Mouse (Mus musculus) adrenal gland, postnatal 4 days (tissue): ENCODE measurements at regions not wholly inside any gene's neighbourhood (a gene's known extent, or its start where the extent isn't known, plus 50 kb on each side); places are given as distances from the start of the nearest gene placed in this dataset.
"Not testable (repeated sequence)": the region's sequence is repeated elsewhere in the genome, so short reads cannot be mapped to it uniquely, and the experiment has no call there.

Source experiments
- DNase-seq, 2 experiments: peaks; one replicate each; pipeline ENCODE4 v3.0.0; 2021 to 2022; ENCODE audit warnings: low spot score in 2 of 2, mixed read lengths in 2 of 2

DNA sequence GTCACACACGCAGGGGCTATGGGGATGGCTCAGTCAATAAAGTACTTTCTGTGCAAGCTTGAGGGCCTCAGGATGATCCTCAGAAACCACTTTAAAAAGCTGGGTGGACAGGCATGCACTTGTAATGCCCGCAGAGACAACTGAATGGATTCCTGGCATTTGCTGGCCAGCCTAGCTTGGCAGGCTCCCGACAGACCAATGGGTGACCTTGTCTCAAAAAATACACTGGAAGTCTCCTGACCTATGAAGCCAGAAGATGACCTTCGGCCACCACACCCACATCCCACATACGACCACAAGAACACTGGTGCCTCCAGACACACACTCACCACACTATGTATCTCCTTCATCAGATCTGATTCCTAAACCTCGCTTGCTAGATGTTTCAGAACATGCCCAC is 141.5 kb upstream of the Rybp start:
- no peak for DNase-seq

DNA sequence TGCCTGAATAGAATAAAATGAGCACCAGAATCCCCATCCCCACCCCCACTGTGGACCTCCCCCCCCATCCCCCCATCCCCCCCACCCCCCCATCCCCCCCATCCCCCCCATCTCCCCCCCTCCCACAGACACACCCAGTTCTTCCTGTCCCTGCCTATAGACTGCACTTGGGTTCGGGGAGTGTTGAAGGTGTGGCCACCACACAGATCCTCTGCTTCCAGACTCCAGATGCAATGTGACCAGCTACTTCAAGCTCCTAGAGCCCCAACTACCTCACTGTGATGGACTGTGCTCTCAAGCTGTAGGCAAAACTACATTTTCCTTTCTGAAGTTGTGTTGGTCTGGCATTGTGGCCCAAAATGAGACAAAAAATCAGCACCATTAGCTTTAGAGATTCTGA is 138.3 kb upstream of the Rybp start:
- no peak for DNase-seq

DNA sequence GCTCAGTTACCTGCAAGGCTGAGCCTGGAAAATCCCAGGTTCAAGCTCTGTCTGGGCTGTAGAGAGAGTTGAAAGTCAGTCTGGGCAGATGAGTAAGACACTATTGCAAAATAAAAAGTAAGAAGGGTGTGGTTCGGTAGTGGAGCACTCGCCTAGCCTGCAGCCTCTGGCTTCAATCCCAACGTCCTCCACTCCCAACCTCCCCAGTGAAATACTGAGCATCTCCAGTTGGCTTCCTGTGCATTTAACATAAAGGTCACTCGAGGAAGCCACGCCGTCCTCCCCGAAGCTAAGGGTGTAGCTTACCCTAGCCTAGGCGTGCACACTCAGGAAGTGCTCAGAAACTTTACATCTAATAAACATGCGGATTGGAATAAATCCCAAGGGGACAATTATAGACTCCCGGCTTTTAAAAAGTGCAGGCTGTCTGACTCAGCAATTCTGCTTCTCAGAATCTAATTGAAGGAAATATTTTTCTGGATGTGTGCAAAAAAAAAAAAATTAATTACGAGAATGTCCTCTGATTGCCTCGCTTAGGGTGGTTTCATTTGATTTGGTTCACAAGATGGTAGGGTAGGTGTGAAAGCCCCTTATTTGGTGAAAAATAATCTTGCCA is 137.6 kb upstream of the Rybp start:
- DNase-seq = no peak

DNA sequence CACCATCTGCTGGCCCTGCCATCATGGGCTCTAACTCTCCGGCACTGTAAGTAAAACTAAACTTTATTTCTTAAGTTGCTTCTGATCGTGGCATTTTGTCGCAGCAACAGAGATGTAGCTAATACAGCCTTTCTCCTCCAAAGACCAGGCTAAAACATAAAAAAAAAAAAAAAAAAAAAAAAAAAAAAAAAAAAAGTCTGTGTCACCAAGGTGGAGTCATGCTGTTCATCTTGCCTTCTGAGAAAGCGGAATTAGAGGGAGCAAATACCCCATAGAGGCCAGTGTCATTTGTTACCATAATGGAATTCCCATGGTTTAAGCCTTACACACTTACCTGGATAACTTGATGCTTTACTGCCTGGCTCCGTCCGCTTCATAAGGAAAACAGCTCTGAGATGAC is 136.9 kb upstream of the Rybp start:
- DNase-seq = no peak

DNA sequence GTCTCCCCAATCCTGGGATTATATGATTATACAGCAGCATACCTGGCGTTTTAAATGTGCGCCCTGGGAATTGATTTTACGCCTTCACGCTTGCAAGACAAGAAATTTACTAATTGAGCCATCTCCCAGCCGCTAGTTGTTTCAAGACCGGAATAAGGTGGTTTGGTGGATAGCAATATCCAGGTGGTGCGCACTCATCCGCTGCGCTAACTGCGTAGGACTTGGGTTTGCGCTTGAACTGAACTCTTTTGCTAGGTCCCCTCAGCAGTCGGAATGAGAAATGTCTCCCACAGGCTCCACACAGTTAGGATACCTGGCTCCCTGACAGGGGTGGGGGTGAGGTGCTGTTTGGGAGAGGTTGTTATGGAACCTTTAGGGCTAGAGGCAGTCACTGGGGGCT is 136.4 kb upstream of the Rybp start:
- no peak for DNase-seq

DNA sequence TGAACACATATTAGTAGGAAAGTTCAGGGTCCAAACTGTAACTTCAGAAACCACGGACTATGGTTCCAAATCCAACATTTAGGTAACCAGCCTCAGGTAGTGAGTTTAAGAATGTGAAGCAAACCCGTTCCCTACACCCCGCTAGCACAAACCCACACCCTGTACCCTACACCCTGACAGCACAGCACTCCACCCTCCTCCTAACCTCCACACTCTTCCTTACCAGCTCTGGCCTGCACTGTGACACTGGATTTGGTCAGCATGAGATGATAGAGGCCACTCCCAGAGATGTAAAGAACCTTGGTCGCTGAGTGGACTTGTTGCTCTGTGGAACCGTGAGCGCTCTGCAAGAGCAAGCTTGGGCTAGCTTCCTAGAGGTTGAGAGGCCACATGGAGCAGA is 135.3 kb upstream of the Rybp start:
- DNase-seq = no peak

DNA sequence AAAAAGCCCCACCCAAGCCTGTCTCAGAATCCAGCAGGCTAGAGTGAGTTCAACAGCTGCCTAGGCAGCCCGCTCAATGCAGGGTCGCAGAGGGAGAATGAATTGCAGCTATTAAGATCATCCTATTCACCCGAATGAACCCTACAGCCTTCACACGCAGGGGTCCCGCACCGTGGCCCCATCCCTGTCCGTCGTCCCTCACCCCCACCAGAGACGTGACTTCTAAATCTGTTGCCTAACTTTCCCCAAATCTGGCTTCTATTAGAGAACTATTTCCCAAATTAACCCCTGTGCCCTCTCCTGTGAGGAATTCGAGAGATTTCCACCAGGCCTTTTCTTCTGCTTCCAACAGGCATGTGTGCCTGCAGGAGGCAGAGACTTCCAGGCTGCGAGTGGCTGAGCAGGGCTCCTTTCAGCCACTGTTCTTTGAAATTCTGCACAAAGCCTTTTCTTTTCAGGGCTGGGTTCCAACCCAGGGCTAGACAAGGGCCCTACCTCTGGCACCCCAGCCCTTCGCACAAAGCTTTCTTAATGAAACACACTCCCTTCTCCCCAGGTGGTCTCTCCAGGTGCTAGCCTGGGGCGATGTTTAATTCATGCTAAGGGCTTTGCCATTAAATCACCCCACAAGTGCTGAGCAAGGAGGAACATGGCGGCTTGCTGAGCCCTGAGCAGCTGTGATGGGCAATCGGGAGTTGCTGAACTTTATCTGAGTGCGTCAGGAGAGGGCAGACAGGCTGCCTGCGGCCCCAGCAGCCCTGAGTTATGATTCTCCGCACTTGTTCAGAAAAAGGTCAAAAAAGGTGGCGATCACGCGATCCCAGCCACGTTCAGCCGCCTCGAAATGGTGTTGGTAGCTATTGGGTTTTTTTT is 134.7 kb upstream of the Rybp start:
- no peak for DNase-seq

DNA sequence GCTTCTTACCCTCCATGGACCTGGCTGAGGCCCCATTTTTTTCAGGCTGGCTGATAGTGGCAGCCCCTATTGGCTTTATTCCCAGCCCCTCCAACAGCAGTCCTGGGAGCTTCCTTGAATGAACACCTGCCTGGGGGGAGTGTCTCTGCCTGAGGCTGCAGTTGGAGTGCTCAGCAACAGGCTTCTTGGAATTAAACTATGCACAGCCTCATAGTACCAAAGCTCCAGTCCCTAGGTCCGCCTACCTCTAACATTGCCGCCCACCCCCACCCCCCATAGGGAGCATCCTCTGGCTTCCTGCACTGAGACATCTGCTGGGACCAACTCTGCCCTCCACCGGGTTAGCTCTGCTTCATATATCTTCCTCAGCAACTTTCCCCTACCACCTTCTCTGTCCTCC is 133.3 kb upstream of the Rybp start:
- DNase-seq = no peak

DNA sequence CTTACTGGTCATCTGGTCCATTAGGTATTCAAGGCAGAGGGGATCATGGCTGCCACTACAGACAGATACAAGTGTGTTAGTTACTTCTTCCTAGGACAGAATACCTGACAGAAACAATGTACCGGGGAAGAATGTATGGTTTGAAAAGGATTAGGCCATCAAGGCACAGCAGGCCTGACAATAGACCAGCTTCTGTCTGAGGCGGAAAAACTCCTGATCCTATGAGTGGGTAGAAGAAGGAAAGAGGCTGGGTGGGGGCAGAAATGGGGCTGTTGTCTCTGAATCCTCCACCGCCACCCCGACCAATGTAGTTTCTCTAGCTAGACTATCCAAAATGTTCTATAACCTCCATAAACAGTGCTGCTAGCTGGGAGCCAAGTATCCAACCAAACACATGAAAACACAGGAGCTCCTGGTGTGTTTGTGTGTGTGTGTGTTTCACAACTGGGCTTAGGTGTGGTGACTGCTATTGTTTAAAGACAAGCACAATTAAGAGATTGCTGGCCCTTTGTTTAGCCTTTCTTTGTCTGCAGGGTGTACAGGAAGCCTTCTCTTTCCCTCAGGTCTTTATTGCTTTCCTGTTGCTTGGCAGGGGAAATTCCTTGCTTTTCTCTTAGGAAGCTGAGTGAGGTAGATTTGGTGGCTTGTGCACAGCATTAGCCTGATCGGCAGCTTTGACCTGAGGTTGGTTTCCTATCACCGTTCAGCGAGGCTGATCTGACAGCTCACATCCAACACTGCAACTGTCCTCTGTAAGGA is 132.7 kb upstream of the Rybp start:
- no peak for DNase-seq

DNA sequence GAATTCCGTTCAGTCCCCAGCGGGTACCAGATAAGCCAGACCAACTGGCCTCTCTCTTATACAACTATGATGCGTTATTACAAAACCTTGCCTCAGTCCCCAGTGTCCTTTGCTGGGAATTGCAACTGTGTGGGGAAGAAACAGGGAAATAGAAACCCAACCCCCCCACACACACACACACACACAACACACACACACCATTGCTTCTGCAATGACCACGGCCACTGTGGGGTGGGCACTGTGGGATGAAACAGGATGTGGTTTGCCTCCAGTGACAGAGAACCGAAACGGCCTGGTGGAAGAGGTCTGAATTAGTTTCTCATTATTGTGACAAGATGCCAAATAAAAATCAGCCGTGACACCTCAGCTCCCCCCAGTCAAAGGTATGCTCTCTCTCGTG is 128.8 kb upstream of the Rybp start:
- DNase-seq = no peak

DNA sequence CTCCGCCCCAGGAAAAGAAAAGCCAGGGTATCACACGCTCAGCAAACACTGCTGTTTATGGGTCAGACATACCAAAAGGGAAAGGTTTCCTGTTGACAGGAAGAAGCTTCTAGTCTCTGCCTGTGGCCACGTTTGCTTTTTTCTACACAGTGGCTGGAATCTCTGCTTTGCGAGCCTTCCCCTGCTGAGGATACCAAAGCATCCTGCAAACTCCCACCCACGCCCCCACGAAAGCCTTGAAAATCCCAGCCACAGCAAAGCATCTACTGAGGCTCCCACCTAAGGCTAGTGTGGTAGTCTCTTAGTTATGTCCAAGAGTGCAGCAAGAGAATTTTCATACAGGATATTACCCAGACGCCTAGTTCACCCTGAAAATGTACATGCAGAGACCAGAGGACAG is 128.2 kb upstream of the Rybp start:
- DNase-seq = no peak

DNA sequence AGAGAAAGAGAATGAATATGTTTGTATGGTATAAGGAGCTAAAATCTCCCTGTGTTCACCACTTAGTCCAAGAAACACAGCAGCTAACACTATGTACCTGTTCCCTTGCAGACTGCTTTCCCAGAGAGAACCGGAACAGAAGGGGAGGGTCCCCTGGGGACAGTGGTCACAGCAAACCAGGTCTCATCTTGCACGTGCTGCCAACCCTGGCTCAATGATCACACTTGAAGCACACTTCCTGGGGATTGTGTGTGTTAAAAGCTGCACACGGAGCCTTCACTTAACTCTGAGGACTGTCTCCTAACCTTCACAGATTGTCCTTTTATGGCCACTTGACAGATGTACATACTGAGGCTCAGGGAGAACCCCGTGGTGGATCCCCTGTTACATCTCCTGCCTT is 127.6 kb upstream of the Rybp start:
- no peak for DNase-seq

DNA sequence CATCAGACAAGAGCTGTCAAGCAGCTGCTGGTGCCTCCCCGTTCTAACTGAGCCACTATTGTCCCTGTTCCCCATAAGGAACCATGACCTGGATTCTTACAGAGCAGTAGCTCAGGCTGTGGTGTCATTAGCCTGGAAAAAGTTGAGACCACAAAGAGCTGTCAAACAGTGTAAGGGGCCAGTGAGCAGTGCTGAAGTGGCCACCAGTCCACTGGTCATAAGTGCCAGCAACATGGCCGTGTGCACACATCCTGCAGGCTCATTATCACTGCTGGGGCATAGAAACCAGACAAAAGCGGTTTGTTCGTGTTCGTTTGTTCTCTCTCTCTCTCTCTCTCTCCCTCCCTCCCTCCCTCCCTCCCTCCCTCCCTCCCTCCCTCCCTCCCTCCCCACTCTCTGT is 125.2 kb upstream of the Rybp start:
- DNase-seq = no peak

DNA sequence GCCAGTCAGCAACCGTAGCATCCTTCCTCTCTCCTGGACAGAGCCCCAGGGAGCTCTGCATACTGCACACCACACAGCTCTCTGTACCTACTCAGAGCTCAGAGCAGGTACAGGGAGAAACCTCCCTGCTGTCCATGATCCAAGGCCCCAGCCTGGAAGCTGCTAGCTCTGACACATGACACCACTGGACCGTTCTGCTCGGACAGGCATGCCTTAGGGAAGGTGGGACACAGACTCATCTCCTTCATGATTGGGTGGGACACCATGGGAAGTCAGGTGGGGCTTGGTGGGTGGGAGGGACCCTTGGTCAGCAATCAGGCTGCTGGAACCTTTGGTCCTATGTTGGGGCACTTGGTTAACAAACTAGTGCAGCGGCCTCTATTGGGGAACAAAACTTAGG is 124.7 kb upstream of the Rybp start:
- DNase-seq = no peak

DNA sequence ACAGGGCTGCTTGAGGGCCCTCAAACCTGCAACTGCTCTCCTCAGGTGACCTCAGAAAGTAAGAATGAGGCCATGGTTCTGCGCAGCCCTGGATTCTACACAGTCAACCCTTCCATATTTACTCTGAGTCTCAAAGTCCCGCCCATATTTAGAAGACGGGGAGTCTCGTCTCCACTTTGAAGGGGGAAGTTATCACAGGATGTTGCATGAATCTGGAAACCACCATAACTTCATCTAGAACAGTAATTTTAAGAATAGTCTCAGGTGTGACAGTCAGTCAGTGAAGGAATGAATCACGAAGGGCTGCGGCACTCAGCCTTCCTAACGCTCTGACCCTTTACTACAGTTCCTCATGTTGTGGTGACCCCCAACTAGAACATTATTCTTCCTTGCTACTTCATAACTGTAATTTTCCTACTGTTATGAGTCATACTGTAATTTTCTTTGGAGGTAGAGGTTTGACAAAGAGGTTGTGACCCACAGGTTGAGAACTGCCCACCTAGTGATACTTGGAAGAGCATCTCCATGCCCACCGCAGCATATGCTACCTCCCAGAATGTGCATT is 122.9 kb upstream of the Rybp start:
- DNase-seq = no peak

DNA sequence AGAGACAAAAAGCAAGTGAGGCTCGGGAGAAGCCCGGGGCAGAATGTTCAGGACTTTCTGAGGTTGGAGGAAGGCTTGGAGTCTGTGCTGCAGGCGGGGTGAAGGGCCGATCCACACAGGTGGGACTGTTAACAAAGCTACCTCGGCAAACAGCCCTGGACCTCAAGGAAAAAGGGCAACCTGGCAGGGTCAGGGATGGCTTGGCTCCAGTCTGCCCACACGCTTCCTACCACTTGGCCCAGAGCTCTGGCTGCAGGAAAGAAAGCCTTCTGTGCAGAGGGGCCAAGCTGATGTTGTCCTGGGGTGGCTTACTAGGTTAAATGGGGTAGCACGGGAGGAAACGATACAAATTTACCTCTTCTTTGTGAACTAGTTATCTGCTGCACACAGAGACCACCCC is 121.5 kb upstream of the Rybp start:
- no peak for DNase-seq

DNA sequence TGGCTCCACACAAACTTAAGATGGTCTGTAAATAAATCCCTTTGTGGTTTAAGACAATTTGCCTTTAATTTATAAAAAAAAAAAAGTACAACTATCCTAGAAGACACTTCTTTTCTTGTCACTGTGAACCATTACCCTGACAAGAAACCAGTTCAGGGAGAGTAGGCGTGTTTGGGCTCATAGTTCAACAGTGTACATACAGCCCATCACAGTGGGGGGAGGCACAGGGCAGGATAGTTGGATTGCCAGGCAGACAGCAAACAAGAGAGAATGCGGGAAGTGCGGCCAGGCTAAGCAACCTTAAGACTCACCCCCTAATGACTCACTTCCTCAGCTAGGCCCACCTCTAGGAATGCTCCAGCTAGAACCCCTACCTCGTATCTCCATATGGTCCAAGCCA is 119.2 kb upstream of the Rybp start:
- no peak for DNase-seq

DNA sequence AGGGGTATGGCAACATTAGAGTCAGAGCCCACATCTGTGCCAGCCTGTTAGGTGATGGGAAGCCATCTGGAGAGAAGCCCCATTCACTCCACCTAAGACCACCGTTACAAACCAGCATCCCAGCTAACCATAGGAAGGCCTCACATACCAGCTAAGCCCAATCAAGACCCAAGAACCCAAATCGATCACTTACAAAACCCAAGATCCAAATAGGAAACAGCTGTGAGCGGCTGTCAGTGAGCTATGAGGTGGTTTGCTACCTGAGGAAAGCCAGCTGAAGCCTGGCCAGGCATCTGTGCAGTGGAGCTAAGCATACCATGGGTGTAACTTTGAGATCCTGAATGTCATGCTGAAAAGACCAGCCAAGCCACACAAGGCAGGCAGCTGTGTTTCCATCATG is 116.9 kb upstream of the Rybp start:
- DNase-seq = no peak

DNA sequence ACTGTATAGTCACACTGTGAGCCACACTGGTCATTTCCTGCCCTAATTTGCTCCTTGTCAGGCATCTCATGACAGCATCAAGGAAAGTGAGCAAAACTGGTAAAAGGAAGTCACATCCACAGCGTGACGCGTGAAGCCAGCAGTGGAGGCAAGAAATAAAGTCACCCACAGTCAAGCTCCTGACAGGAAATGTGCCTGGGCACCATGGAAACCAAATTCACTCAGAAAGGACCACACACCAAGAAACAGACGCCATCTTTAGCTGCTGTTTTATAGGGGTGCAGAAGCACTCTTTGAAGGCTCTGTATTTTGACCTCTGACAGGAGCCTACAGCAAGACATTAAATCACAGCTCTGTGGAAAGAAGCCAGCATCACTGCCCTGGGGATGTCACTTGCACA is 115.4 kb upstream of the Rybp start:
- no peak for DNase-seq

DNA sequence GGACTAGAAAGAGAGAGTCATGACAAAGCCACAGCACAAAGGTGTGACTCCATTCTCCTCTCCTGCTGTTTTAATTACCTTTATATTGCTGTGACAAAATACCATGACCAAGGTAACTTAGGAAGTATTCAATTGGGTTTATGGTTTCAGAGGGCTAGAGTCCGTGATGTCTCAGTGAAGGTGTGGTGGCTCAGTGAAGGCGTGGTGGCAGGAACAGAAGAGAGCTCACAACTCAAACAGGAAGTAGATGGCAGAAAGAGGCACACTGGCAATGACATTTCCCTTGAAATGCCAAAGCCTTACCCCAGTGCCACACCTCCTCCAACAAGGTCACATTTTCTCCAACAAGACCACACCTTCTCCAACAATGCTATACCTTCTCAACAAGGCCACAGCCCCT is 114.4 kb upstream of the Rybp start:
- DNase-seq = no peak

DNA sequence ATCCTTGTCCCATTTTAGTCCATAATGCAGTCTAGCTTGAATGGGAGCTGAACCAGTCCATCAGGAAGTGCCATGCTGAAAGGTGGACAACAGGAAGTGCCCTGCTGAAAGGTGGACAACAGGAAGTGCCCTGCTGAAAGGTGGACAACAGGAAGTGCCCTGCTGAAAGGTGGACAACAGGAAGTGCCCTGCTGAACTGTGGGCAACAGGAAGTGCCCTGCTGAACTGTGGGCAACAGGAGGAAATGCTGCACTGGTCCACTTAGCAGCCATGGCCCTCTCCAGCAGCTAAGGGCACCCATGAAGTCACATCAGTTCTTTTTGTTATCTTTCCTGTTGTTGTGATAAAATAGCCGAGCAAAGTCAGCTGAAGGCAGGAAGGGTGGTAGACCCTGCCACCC is 112.1 kb upstream of the Rybp start:
- not testable (repeated sequence) for DNase-seq
